Mouse (Mus musculus) ES-E14 (cell line): ENCODE measurements around the gene Banf1. TPM values are rescaled to one million over a fixed set of nuclear protein-coding genes. Genes with fewer than 3 reads are reported as not detected.
"Not testable (repeated sequence)": the region's sequence is repeated elsewhere in the genome, so short reads cannot be mapped to it uniquely, and the experiment has no call there.

Experiments
- DNase-seq: peaks from one replicate; pipeline ENCODE4 v3.0.0-alpha.2; 2013; ENCODE audit warnings: low read depth, low spot score
- H3K27ac ChIP-seq: 2 replicates; pipeline ENCODE4 v1.5.1; 2012; ENCODE audit warnings: low read depth, mild to moderate bottlenecking, low read length, moderate library complexity, mixed read lengths; ENCODE audit not compliant: poor library complexity, insufficient read depth, severe bottlenecking
- H3K36me3 ChIP-seq: 2 replicates; pipeline ENCODE4 v1.6.1; 2012; ENCODE audit warnings: mild to moderate bottlenecking, low read length, moderate library complexity, mixed read lengths; ENCODE audit not compliant: control insufficient read depth, poor library complexity, insufficient read depth, severe bottlenecking
- H3K4me1 ChIP-seq, 2 experiments: fragments of 150-350 bp in 1 of 2; sonication (generic) in 1 of 2; 2 replicates each; pipeline ENCODE4 v1.6.1; 2012; ENCODE audit warnings: low read length in 2 of 2, mild to moderate bottlenecking in 1 of 2, mixed read lengths in 1 of 2; ENCODE audit not compliant: control insufficient read depth in 2 of 2, insufficient read depth in 2 of 2, poor library complexity in 1 of 2
- H3K4me3 ChIP-seq, 2 experiments: fragments of 150-350 bp in 1 of 2; sonication (generic) in 1 of 2; 2 replicates each; pipeline ENCODE4 v1.5.1; 2012; ENCODE audit warnings: low read length in 2 of 2, low read depth in 1 of 2, mild to moderate bottlenecking in 1 of 2, mixed read lengths in 1 of 2; ENCODE audit not compliant: insufficient read depth in 1 of 2, poor library complexity in 1 of 2, severe bottlenecking in 1 of 2
- H3K9ac ChIP-seq: 2 replicates; pipeline ENCODE4 v1.6.1; 2012; ENCODE audit warnings: low read depth, mild to moderate bottlenecking, low read length, mixed read lengths; ENCODE audit not compliant: poor library complexity, insufficient read depth, severe bottlenecking
- H3K9me3 ChIP-seq: fragments of 150-350 bp; sonication (generic); 2 replicates; pipeline ENCODE4 v1.6.1; 2012; ENCODE audit warnings: low read depth, mild to moderate bottlenecking, low read length; ENCODE audit not compliant: control insufficient read depth, insufficient read depth
- CHD2 ChIP-seq: IDR thresholded peaks from 2 replicates; pipeline ENCODE4 v1.6.1; 2014; ENCODE audit warnings: mild to moderate bottlenecking, low read depth, low read length, inconsistent platforms
- HCFC1 ChIP-seq: IDR thresholded peaks from 2 replicates; pipeline ENCODE4 v1.6.1; 2012; ENCODE audit warnings: low read length, inconsistent platforms, borderline replicate concordance; ENCODE audit not compliant: insufficient read depth
- MAFK ChIP-seq: IDR thresholded peaks from 2 replicates; pipeline ENCODE4 v1.6.1; 2014; ENCODE audit warnings: mild to moderate bottlenecking, low read depth, low read length, inconsistent platforms; ENCODE audit not compliant: insufficient read depth
- ZC3H11A ChIP-seq: IDR thresholded peaks from 2 replicates; pipeline ENCODE4 v1.6.1; 2012; ENCODE audit warnings: low read depth, mild to moderate bottlenecking, inconsistent platforms, low read length, borderline replicate concordance
- ZNF384 ChIP-seq: IDR thresholded peaks from 2 replicates; pipeline ENCODE4 v1.6.1; 2012; ENCODE audit warnings: low read depth, low read length, inconsistent platforms
- in situ Hi-C, 2 experiments: fragments of 600-800 bp; cut with MboI; formaldehyde crosslinking; loops; one replicate each; pipeline ENCODE4 v1.15.1; 2025; ENCODE audit warnings: low sequenced_read_pairs in 2 of 2, inconsistent platforms in 1 of 2; ENCODE audit not compliant: unreplicated experiment in 2 of 2
- total RNA-seq: library from RNA; depleted of rRNA; stranded (reverse); fragments of 300-350 nt; gene quantifications from 2 replicates; pipeline ENCODE4 v1.2.3, GENCODE M21; 2012

The Banf1 gene
- total RNA-seq, 1 experiment, result 213 TPM

GRCm38 (mm10) chr19:5409068-5409467, 42.1 kb upstream of the Banf1 start:
- Histone ChIP-seq H3K27ac (no peak overlapping the region), H3K9me3 (no peaks in the 10 kb centered on the region), H3K4me1 (peaks cover 0 to 8% of the 10 kb centered on the region in 2 experiments; a peak in 2 of 4 replicates), H3K36me3 (no peaks in the 10 kb centered on the region), H3K9ac (no peak overlapping the region), H3K4me3 (no peak overlapping the region)
- in situ Hi-C loops, result no loop called here
- TF ChIP-seq ZC3H11A (no peak), HCFC1 (no peak), MAFK (no peak), CHD2 (no peak), ZNF384 (no peak)
- no peak for DNase-seq

- in situ Hi-C loops, result no loop called here
- Histone ChIP-seq H3K9me3 (no peaks in the 10 kb centered on the region), H3K27ac (no peak overlapping the region), H3K36me3 (no peaks in the 10 kb centered on the region), H3K4me1 (peaks cover 0 to 8% of the 10 kb centered on the region in 2 experiments; a peak in 2 of 4 replicates), H3K9ac (no peak overlapping the region), H3K4me3 (no peak overlapping the region)
- DNase-seq, result no peak
- no peak for TF ChIP-seq MAFK
- no peak for TF ChIP-seq ZC3H11A
- no peak for TF ChIP-seq CHD2
- TF ChIP-seq ZNF384, result no peak
- TF ChIP-seq HCFC1, result no peak
Measured at GRCm38 (mm10) chr19:5408057-5409001, 41.4 kb upstream of the Banf1 start.

- H3K27ac ChIP-seq, result peak overlapping the region; percentile 89; the same call in 1 of the 2 replicates
- in situ Hi-C loops, result no loop called here
- H3K9me3 ChIP-seq, result no peaks in the 10 kb centered on the region
- peak overlapping the region; percentile 65 to 74; a peak in 3 of 4 replicates for H3K4me3 ChIP-seq
- H3K36me3 ChIP-seq, result no peaks in the 10 kb centered on the region
- peak; percentile 41 for DNase-seq
- no peak for TF ChIP-seq MAFK
- no peak for TF ChIP-seq ZC3H11A
- no peak for TF ChIP-seq HCFC1
- no peak for TF ChIP-seq ZNF384
- TF ChIP-seq CHD2, result no peak
- H3K4me1 ChIP-seq, result peaks cover 0 to 8% of the 10 kb centered on the region in 2 experiments; a peak in 2 of 4 replicates
- H3K9ac ChIP-seq, result peak overlapping the region; percentile 78
Measured at GRCm38 (mm10) chr19:5407133-5407532, 40.2 kb upstream of the Banf1 start.

GRCm38 (mm10) chr19:5406531-5407126, 39.7 kb upstream of the Banf1 start:
- not testable (repeated sequence) for DNase-seq, H3K36me3 ChIP-seq
- H3K9ac ChIP-seq, result peak overlapping the region; percentile 78

More at GRCm38 (mm10) chr19:5406531-5407126, 39.7 kb upstream of the Banf1 start:
- H3K4me1 ChIP-seq, in situ Hi-C loops, H3K9me3 ChIP-seq: not testable (repeated sequence)
- Histone ChIP-seq H3K4me3 (peak overlapping the region; percentile 65 to 76; a peak in 3 of 4 replicates), H3K27ac (peak overlapping the region; percentile 89; the same call in 1 of the 2 replicates)
